Mouse (Mus musculus) splenic B cell, adult 2 months (primary cell): Measurements from ENCODE around the gene Vkorc1l1.
A peak's percentile ranks its signal among the peaks of the same experiment; 100 is the strongest.

Experiments used
- DNase-seq: peaks from one replicate; pipeline ENCODE4 v3.0.0-alpha.2; 2011; ENCODE audit warnings: low read depth, low spot score
- H3K27me3 ChIP-seq: 2 replicates; pipeline ENCODE4 v1.6.1; 2012; ENCODE audit warnings: mild to moderate bottlenecking, low read length, moderate library complexity, mixed read lengths; ENCODE audit not compliant: control insufficient read depth, poor library complexity, insufficient read depth, severe bottlenecking
- H3K36me3 ChIP-seq: 2 replicates; pipeline ENCODE4 v1.6.1; 2012; ENCODE audit warnings: mild to moderate bottlenecking, low read length, moderate library complexity, mixed read lengths; ENCODE audit not compliant: control insufficient read depth, poor library complexity, insufficient read depth, severe bottlenecking

Vkorc1l1 gene

DNA sequence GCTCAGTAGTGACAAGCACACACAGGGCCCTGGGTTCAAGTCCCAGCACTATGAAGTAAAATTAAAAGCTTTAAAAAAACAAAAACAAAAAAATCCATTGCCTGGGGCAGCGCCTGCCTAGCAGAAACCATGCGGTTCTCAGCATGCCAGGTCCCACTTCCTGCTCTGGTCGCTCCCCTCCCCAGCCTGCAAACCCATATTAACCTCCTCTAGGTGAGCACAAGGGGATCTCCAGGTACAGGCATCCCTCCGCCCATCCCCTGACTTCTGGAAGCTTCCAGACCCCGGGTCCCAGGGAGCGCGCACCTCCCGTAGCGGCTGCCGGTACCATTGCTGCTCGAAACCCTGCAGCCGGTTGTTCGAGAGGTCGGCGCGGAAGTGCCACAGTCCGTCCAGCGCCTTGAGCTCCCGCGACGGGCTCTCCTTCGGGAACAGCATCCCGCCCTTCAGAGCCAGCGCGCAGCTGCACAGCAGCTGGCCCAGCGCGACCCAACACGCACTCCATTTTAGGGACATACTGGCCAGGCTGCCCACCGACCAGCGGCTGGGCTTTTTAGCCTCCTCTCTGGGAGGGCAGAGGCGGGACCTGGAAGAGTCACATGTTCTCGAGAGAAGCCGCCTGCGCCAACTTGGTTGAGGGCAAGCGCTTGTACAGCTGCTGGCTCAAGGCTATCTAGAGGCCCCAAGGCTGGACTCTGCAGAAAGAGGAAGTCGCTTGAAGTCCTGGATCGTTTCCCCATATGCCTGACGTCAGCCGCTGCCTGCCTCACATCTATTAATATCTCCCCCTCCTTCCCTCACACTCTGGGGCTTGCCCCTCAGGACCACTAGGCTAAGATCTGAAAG lies 60.8 kb downstream of the Vkorc1l1 start, which contains the start of gene Gusb:
Gene Gusb, minus strand, starts transcription at position 749 of the 846 bp plus-strand sequence.
- Histone ChIP-seq H3K27me3 (no peaks in the 10 kb centered on the region), H3K36me3 (peaks cover 2% of the 10 kb centered on the region)
- DNase-seq: peak; percentile 84

DNA sequence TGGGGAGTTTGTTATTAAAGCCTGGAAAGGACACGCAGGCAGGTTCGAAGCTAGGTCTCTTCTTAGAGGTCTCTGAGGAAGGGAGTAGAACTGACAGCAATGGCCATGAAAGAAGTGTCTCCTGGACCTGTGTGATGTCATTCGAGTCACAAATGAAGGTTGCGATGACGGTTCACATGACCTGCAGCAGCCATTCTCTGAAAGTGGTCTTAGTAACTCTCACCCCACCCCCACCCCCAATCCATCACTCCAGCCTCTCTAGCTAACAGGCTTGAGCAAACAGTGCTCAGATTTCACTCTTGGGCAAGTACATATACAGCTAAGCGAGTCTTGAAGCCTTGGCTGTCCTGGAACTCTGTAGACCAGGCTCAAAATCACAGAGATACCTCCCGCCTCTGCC lies 61.5 kb downstream of the Vkorc1l1 start:
- no peaks in the 10 kb centered on the region for H3K27me3 ChIP-seq
- H3K36me3 ChIP-seq: peaks cover 1% of the 10 kb centered on the region
- no peak for DNase-seq

DNA sequence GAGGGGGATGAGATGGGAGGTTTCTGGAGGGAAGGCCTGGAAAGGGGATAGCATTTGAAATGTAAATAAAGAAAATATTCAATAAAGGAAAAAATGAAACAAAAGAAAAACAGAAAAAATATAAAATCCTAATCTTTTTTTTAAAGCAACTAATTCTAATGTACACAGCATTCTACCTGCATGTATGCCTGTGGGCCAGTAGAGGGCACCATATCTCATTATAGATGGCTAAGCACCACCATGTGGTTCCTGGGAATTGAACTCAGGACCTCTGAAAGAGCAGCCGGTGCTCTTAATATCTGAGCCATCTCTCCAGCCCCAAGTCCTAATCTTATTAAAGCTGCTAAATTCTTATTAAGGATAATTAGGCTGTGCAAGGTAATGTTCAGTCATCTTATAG lies 65.6 kb downstream of the Vkorc1l1 start:
- Histone ChIP-seq H3K36me3 (peaks cover 1% of the 10 kb centered on the region; the same call in 1 of the 2 replicates), H3K27me3 (no peaks in the 10 kb centered on the region)
- peak; percentile 62 for DNase-seq

DNA sequence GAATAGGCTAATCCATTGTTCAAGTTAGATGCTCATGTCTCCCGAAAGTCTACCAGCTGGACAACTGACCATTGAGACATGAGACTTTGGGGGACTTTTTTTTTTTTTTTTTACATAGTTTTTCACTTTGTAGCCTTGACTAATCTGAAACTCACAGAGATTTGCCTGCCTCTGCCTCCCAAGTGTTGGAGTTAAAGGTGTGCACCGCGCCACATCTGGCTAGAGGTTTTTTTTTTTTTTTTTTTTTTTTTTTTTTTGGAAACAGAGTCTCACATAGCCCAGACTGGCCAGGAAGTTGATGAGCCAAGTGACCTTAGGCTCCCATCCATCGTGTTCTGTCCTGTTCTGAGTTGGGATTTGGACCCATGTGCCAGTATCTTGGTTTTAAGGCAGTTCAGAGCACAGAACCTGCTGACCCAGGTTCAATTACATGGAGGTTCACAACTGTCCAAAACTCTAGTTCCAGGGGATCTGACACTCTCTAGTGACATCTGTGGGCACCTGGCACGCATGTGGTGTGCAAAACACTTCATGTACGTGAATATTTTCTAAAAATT lies 66.3 kb downstream of the Vkorc1l1 start:
- no peak for DNase-seq
- no peaks in the 10 kb centered on the region for H3K27me3 ChIP-seq
- H3K36me3 ChIP-seq: peaks cover 1% of the 10 kb centered on the region; the same call in 1 of the 2 replicates

DNA sequence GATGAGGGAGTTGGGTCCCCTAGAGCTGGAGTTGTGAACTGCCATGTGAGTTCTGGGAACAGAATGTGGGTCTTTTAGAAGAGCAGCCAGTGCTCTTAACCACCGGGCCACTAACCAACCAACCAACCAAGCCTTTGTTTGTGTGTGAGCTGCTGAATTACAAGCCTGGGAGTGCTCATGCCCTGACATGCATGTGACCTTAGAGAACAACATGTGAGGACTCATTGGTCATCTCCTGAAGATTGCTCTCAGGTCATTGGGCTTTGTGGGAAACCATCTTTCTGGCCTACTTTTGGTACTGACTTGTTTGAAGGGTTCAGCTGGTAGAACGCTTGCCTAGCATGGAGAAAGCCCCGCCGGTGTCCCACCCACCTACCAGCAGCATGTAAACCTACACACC lies 68.0 kb downstream of the Vkorc1l1 start:
- DNase-seq: no peak
- H3K36me3 ChIP-seq: peaks cover 1% of the 10 kb centered on the region

DNA sequence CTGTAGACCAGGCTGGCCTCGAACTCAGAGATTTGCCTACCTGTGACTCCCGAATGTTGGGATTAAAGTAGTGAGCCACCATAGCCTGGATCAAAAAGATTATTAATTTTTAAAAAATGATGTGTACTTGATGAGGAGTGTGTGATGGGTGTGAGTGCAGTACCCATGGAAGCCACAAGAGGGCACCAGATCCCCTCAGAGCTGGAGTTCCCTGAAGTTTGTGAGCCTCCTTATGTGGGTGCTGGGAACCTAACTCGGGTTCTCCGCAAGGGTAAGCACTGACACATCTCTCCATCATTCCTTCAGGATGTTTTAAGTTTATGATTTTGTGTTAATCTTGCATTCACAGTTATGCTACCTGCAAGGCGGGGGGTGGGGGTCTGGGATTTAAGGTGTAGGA lies 69.2 kb downstream of the Vkorc1l1 start:
- H3K36me3 ChIP-seq: peaks cover 1% of the 10 kb centered on the region
- DNase-seq: peak; percentile 36
- H3K27me3 ChIP-seq: no peaks in the 10 kb centered on the region

More for the DNA sequence above, 68.0 kb downstream of the Vkorc1l1 start:
- H3K27me3 ChIP-seq: no peaks in the 10 kb centered on the region

DNA sequence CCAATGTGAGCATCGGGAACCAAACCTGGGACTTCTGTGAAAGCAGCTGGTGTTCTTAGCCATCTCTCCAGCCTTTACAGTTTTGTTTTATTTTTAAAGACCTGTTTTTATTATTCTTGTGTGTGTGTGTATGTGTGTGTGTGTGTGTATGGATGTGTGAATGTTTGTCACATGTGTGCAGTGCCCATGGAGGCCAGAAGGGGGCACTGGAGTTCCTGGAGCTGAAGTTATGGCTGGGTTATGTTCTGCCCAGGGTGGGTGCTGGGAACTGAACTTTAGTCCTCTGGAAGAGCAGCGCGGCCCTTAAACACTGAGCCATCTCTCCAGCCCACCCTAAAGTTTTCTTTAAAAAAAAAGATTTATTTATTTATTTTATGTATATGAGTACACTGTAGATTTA lies 73.3 kb downstream of the Vkorc1l1 start:
- H3K36me3 ChIP-seq: peaks cover 1% of the 10 kb centered on the region
- no peak for DNase-seq
- no peaks in the 10 kb centered on the region for H3K27me3 ChIP-seq

DNA sequence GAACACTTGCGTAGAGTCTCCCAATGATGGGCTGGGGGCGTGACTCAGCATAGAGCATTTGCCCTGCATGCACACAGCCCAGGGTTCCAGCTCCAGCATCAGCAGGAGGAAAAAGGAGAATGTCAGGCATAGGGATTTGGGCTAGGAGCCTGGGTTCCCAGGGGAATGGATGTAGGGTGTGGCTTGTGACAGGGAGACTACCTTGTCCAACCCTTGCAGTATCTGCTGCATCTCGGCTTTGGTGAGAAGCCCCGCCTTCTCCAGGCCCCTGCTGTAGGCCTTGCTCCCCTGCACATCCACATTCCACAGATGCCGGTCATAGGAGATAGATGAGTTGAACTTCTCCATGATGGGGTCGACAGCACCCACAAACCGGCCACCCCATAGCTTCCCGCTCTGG lies 77.7 kb downstream of the Vkorc1l1 start:
- no peaks in the 10 kb centered on the region for H3K27me3 ChIP-seq
- DNase-seq: no peak
- H3K36me3 ChIP-seq: no peaks in the 10 kb centered on the region; the same call in 1 of the 2 replicates

DNA sequence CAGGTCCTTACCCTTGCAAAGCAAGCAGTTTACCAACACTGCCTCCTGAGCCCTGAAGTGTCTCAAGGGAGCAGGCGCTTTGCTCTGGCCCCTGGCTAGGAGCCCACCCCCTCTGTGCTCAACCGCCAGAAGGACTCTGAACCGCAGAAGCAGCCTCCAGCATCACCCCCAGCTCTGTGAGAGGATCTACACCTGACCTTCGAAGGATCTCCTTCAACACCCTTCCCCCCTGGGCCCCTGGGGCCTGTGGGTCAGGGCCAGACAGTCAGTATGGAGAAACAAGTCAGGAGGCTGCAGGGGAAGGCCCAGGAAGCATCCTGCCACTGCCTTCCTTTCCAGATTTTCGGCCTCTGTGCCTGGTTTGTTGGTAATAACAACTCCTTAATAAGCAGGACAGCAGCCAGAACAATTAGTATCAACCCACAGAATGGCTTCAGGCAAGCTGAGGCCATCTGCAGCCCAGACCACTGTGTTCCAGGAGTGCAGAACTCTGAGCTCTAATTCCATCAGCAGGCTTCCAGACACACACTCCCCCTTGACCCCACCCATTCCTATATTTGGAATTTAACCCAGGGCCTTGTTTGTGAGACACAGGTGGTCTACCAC lies 79.7 kb downstream of the Vkorc1l1 start:
- H3K27me3 ChIP-seq: no peaks in the 10 kb centered on the region
- no peak for DNase-seq
- no peaks in the 10 kb centered on the region for H3K36me3 ChIP-seq

DNA sequence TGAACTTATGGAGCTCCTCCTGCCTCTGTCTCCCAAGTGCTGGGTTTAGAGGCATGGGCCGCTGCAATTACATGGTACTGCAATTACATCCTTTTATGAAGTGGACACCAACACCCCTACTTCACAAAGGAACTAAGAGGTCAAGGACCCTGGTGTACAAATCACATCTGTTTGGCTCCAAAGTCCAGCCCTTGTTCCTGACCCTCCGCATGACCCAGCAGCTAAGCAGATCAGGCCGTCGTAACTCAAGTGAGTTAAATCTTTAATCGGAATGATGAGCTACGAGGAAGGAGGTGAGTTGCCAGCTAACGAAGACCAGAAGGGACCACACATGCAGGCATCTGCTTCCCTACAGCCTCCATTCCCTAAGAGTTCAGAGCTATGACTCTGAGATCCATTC lies 80.6 kb downstream of the Vkorc1l1 start:
- no peak for DNase-seq
- Histone ChIP-seq H3K36me3 (no peaks in the 10 kb centered on the region), H3K27me3 (no peaks in the 10 kb centered on the region)

DNA sequence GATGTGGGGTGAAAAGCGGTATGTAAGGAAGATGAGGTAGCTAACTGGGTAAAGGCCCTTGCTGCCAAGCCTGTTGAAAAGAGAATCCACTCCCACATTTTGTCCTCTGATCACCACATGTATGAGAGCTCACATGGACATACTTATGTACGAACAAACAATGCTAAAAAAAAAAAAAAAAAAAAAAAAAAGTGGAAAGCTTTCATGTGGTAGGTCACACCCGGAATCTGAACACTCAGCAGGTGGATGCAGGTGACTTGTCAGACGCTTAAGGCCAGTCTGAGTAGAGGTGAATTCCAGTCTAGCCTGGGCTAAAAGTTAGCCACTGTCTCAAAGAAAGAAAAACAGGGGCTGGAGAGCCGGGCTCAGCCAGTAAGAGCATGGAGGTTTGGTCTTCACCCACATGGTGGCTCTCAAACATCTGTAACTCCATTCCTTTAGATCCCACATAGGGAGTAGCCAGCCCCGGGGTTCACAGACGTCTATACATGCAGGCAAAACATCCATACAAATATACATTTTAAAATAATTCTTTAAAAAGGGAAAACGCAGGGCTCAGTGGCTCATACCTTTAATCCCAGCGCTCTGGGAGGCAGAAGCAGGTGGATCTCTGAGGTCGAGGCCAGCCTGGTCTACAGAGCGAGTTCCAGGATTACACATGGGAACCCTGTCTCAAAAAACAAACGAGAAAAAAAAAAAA lies 81.4 kb downstream of the Vkorc1l1 start:
- Histone ChIP-seq H3K36me3 (no peaks in the 10 kb centered on the region), H3K27me3 (no peaks in the 10 kb centered on the region)
- no peak for DNase-seq

DNA sequence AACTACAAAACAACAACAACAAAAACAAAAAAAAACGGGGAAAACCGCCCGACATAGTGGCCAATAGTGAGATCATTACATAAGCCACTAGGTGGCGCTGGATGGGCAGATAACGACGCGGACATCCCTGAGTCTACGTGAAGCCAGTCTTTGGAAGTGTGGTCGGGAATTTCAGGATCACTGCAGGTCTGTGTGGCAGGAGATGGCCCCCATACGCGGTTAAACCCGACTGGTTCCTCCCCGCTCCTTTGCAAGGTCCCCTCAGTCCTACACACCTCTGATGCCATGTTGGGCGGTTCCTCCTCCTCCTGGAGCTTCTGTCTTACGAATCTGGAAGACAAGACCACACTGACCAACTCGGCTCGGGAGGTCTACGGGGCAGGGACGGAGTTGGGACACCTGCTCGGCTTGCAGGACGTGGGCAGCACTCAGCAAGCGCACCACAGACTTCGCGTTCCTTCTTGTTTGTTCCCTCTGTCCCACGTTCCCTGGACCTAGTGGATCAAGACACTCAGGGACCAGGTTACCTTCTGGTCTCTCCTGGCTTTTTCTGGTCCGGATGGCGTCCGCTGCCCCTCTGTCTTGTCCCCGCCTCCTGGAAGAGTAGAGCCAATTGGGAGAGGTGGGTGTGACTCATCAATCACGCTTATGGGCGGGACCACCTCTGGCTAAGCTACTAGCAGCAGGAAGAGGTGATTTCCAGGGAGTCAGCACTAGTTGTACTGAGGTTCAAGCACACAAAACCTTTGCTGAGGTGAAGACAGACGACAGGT lies 82.2 kb downstream of the Vkorc1l1 start:
- peak; percentile 83 for DNase-seq
- H3K27me3 ChIP-seq: no peaks in the 10 kb centered on the region
- no peaks in the 10 kb centered on the region for H3K36me3 ChIP-seq

DNA sequence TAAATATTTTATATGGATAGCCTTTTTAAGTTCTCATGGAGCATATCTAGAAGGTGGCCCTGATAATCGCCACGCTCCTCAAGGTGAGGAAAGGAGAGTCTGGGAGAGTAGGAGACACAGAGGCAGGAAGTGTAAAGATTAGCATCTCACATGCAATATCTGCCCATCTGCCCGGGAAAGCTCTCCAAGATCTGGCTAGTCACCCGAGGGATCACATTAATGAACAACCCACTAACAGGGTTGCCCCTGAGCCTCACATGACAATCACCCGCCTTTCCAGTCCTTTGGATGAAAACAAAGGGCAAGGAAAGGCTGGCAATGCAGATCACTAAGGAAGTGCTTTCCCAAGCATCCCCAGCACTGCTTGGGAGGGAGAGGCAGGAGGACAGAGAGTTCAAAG lies 85.4 kb downstream of the Vkorc1l1 start:
- no peak for DNase-seq
- Histone ChIP-seq H3K27me3 (no peaks in the 10 kb centered on the region), H3K36me3 (no peaks in the 10 kb centered on the region)

DNA sequence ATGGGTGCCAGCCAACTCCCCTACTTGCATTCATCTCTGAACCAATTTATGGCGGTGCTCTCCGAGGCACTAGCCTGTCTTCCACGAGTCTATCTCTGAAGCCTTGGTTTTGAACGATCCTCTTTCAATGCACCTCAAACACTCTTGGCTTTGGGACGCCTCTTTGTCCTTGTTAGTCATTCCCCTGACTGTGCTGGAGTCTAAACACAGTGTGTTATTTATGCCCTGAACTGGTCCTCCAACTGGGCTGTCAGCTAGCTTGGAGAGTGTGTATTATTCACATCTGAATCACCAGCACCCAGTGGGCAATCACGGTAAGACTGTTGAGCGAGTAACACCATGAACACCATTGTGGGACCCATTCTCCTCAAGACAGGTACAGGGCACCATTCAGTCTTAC lies 85.9 kb downstream of the Vkorc1l1 start:
- no peaks in the 10 kb centered on the region for H3K27me3 ChIP-seq
- DNase-seq: no peak

More for the DNA sequence above, 85.9 kb downstream of the Vkorc1l1 start:
- H3K36me3 ChIP-seq: no peaks in the 10 kb centered on the region
